In genomic region chr6:54538773-54539173, GRCm38 (mm10) we compare ENCODE assay signal across 10 mouse cellular contexts. TPM values are rescaled to one million over a fixed set of nuclear protein-coding genes. Genes with fewer than 3 reads are reported as not detected.
A peak's percentile ranks its signal among the peaks of the same experiment; 100 is the strongest.
DNase-seq lines count a peak whose midpoint lies in the region; ATAC-seq and TF ChIP-seq lines count a peak whose summit lies in the region.
"Had no signal": no experiment of that assay in that cellular context is flagged by ENCODE, and none has a peak within 500 bp of the region (broad histone marks: within the 10 kb centered on the region; RNA-seq: fewer than 3 reads in every experiment).

No protein-coding gene starts in this region.

- no peak for DNase-seq in kidney, postnatal 14 days
- peak; percentile 80 for DNase-seq in cerebellum, adult 9-11 months
- DNase-seq in forebrain, embryonic 14.5 days (ENCODE audit: low spot score), result peak; percentile 47
- DNase-seq in midbrain, postnatal 0 days (ENCODE audit: low spot score), result no peak
- no peak for DNase-seq in gastrocnemius, postnatal 25 days
- no peak for DNase-seq in layer of hippocampus, adult 8-10 months (ENCODE audit: low spot score in 2 of 2)

- ATAC-seq in kidney, embryonic 15.5 days (replicated peaks; ENCODE audit: low FRiP score), result 0 out of 2 replicates have a peak, but pooled peaks have one; percentile 40
- peak; percentile 67 for ATAC-seq in forebrain, embryonic 14.5 days
- peak; percentile 52; the same call in 1 of the 2 replicates for ATAC-seq in midbrain, postnatal 0 days (ENCODE audit: low FRiP score)
- ATAC-seq in intestine, embryonic 16.5 days, result no peak

- no peak overlapping the region for H3K4me3 ChIP-seq in kidney, embryonic 15.5 days (replicated peaks)
- no peak overlapping the region for H3K4me3 ChIP-seq in forebrain, embryonic 14.5 days (ENCODE audit: low read depth, low read length)
- H3K4me3 ChIP-seq in midbrain, postnatal 0 days (ENCODE audit: low read depth, low read length), result no peak overlapping the region
- H3K4me3 ChIP-seq in intestine, embryonic 16.5 days (ENCODE audit: low read length), result no peak overlapping the region
- H3K4me3 ChIP-seq: liver, embryonic 15.5 days; megakaryocyte, embryonic 14.5 days had no signal

- whole genome bisulfite sequencing in kidney, embryonic 15.5 days, result 23% methylated on average over 3 of the region's 3 CpGs
- WGBS in forebrain, embryonic 14.5 days, result 3% methylated on average over 3 of the region's 3 CpGs
- 13% methylated on average over 3 of the region's 3 CpGs for WGBS in midbrain, postnatal 0 days
- WGBS in intestine, embryonic 16.5 days, result 53% methylated on average over 3 of the region's 3 CpGs

- H3K4me1 ChIP-seq in kidney, embryonic 15.5 days, result peaks cover 11% of the 10 kb centered on the region; the same call in 1 of the 2 replicates
- H3K4me1 ChIP-seq in forebrain, embryonic 14.5 days (ENCODE audit: control insufficient read depth, insufficient read depth, low read length), result peaks cover 25% of the 10 kb centered on the region
- H3K4me1 ChIP-seq in midbrain, postnatal 0 days (ENCODE audit: insufficient read depth, low read length), result peaks cover 6% of the 10 kb centered on the region; the same call in 1 of the 2 replicates
- H3K4me1 ChIP-seq in intestine, embryonic 16.5 days (ENCODE audit: control insufficient read depth, insufficient read depth, low read length), result no peaks in the 10 kb centered on the region
- H3K4me1 ChIP-seq: liver, embryonic 15.5 days had no signal

- no peak overlapping the region for H3K27ac ChIP-seq in kidney, embryonic 15.5 days
- H3K27ac ChIP-seq in forebrain, embryonic 14.5 days (ENCODE audit: low read depth, low read length), result peak overlapping the region; percentile 75
- no peak overlapping the region for H3K27ac ChIP-seq in midbrain, postnatal 0 days (ENCODE audit: low read depth, low read length)
- no peak overlapping the region for H3K27ac ChIP-seq in intestine, embryonic 16.5 days (ENCODE audit: low read length)
- H3K27ac ChIP-seq: liver, embryonic 15.5 days had no signal

- TF ChIP-seq CTCF in midbrain, postnatal 0 days (IDR thresholded peaks at IDR 0.05), result no peak

- no peaks in the 10 kb centered on the region for H3K9me3 ChIP-seq in kidney, embryonic 15.5 days (replicated peaks)
- no peaks in the 10 kb centered on the region for H3K9me3 ChIP-seq in forebrain, embryonic 14.5 days (replicated peaks; ENCODE audit: control insufficient read depth, low read length)
- H3K9me3 ChIP-seq in midbrain, postnatal 0 days (ENCODE audit: low read length), result no peaks in the 10 kb centered on the region
- H3K9me3 ChIP-seq in intestine, embryonic 16.5 days (ENCODE audit: control insufficient read depth, low read length), result no peaks in the 10 kb centered on the region
- H3K9me3 ChIP-seq: liver, embryonic 15.5 days had no signal

- H3K27me3 ChIP-seq in kidney, embryonic 15.5 days, result no peaks in the 10 kb centered on the region
- no peaks in the 10 kb centered on the region for H3K27me3 ChIP-seq in forebrain, embryonic 14.5 days (replicated peaks; ENCODE audit: control insufficient read depth, insufficient read depth, low read length)
- H3K27me3 ChIP-seq in midbrain, postnatal 0 days (ENCODE audit: insufficient read depth, low read length), result no peaks in the 10 kb centered on the region
- no peaks in the 10 kb centered on the region for H3K27me3 ChIP-seq in intestine, embryonic 16.5 days (replicated peaks; ENCODE audit: control insufficient read depth, insufficient read depth, low read length)
- H3K27me3 ChIP-seq: liver, embryonic 15.5 days had no signal

- H3K36me3 ChIP-seq in kidney, embryonic 15.5 days, result no peaks in the 10 kb centered on the region
- peaks cover 11% of the 10 kb centered on the region for H3K36me3 ChIP-seq in forebrain, embryonic 14.5 days (ENCODE audit: control insufficient read depth, insufficient read depth, low read length)
- H3K36me3 ChIP-seq in midbrain, postnatal 0 days (ENCODE audit: insufficient read depth, low read length), result 0 out of 2 replicates have a peak, but pooled peaks cover 6% of the 10 kb centered on the region
- no peaks in the 10 kb centered on the region for H3K36me3 ChIP-seq in intestine, embryonic 16.5 days (ENCODE audit: control insufficient read depth, insufficient read depth, low read length)
- H3K36me3 ChIP-seq: liver, embryonic 15.5 days had no signal

- H3K4me2 ChIP-seq in kidney, embryonic 15.5 days, result no peak overlapping the region
- H3K4me2 ChIP-seq in forebrain, embryonic 14.5 days (ENCODE audit: low read length), result no peak overlapping the region
- no peak overlapping the region for H3K4me2 ChIP-seq in midbrain, postnatal 0 days (ENCODE audit: low read depth, low read length, poor library complexity, severe bottlenecking)
- H3K4me2 ChIP-seq in intestine, embryonic 16.5 days (ENCODE audit: low read depth, low read length), result no peak overlapping the region
- H3K4me2 ChIP-seq: liver, embryonic 15.5 days had no signal

- no peak overlapping the region for H3K9ac ChIP-seq in kidney, embryonic 15.5 days
- H3K9ac ChIP-seq in forebrain, embryonic 14.5 days (ENCODE audit: low read length), result 0 out of 2 replicates have a peak overlapping the region, but pooled peaks have one; percentile 25
- no peak overlapping the region for H3K9ac ChIP-seq in midbrain, postnatal 0 days (replicated peaks; ENCODE audit: low read length, poor library complexity, severe bottlenecking)
- H3K9ac ChIP-seq in intestine, embryonic 16.5 days (ENCODE audit: low read depth, low read length), result no peak overlapping the region
- H3K9ac ChIP-seq: liver, embryonic 15.5 days had no signal

RNA-seq across cellular contexts. Expression of gene Scrn1, which starts 27.5 kb away (rescaled TPM):
- polyA plus RNA-seq in kidney, embryonic 15.5 days (2015; fragmentation: Nextera tagmentation; extraction: Ambion mirVana), result 6.2 and 8.6 TPM in 2 replicates
- polyA plus RNA-seq in forebrain, embryonic 14.5 days (2014; fragmentation: Nextera tagmentation; extraction: Ambion mirVana), result 125 and 134 TPM in 2 replicates
- 127 and 136 TPM in 2 replicates for total RNA-seq in midbrain, postnatal 0 days (2014; rRNA removed)
- 96.8 and 113 TPM in 2 replicates for polyA plus RNA-seq in midbrain, postnatal 0 days (2015; fragmentation: Nextera tagmentation; extraction: Ambion mirVana)
- 1 to 10 TPM; 3.3 to 4.2 TPM for total RNA-seq in gastrocnemius, postnatal 25 days (2021)
- 100 to 1,000 TPM; 101 to 107 (median 103) TPM for total RNA-seq in layer of hippocampus, adult 8-10 months (2022)
- 4.7 and 6.6 TPM in 2 replicates for polyA plus RNA-seq in intestine, embryonic 16.5 days (2015; fragmentation: Nextera tagmentation; extraction: Ambion mirVana)

RNA-seq across cellular contexts. Expression of gene Plekha8, which starts 56.1 kb away (rescaled TPM):
- 8.9 and 9.8 TPM in 2 replicates for polyA plus RNA-seq in kidney, embryonic 15.5 days (2015; fragmentation: Nextera tagmentation; extraction: Ambion mirVana)
- polyA plus RNA-seq in forebrain, embryonic 14.5 days (2014; fragmentation: Nextera tagmentation; extraction: Ambion mirVana), result 11.8 and 13.0 TPM in 2 replicates
- 14.9 and 17.0 TPM in 2 replicates for total RNA-seq in midbrain, postnatal 0 days (2014; rRNA removed)
- polyA plus RNA-seq in midbrain, postnatal 0 days (2015; fragmentation: Nextera tagmentation; extraction: Ambion mirVana), result 4.8 and 5.2 TPM in 2 replicates
- 1 to 10 TPM; 3.8 to 4.0 TPM for total RNA-seq in gastrocnemius, postnatal 25 days (2021)
- total RNA-seq in layer of hippocampus, adult 8-10 months (2022), result 10 to 100 TPM; 11.1 to 14.3 (median 12.6) TPM
- polyA plus RNA-seq in intestine, embryonic 16.5 days (2015; fragmentation: Nextera tagmentation; extraction: Ambion mirVana), result 5.4 and 6.1 TPM in 2 replicates

RNA-seq across cellular contexts. Expression of gene Fkbp14, which starts 58.3 kb away (rescaled TPM):
- 28.5 and 29.1 TPM in 2 replicates for polyA plus RNA-seq in kidney, embryonic 15.5 days (2015; fragmentation: Nextera tagmentation; extraction: Ambion mirVana)
- polyA plus RNA-seq in forebrain, embryonic 14.5 days (2014; fragmentation: Nextera tagmentation; extraction: Ambion mirVana), result 9.0 and 10.7 TPM in 2 replicates
- 5.6 and 8.2 TPM in 2 replicates for total RNA-seq in midbrain, postnatal 0 days (2014; rRNA removed)
- polyA plus RNA-seq in midbrain, postnatal 0 days (2015; fragmentation: Nextera tagmentation; extraction: Ambion mirVana), result 5.4 and 6.4 TPM in 2 replicates
- total RNA-seq in gastrocnemius, postnatal 25 days (2021), result 1 to 10 TPM; 7.6 to 8.4 TPM
- 10 to 100 TPM; 12.3 to 18.3 (median 13.7) TPM for total RNA-seq in layer of hippocampus, adult 8-10 months (2022)
- polyA plus RNA-seq in intestine, embryonic 16.5 days (2015; fragmentation: Nextera tagmentation; extraction: Ambion mirVana), result 19.4 and 19.7 TPM in 2 replicates

Comparison
In these comparisons a context has a peak if more than half of its experiments do, and no peak if none do; other contexts are left out.
1. DNase-seq: peak in cerebellum, adult 9-11 months (single experiment) and forebrain, embryonic 14.5 days (single experiment); none in kidney, postnatal 14 days (single experiment), midbrain, postnatal 0 days (single experiment), gastrocnemius, postnatal 25 days (single experiment) and layer of hippocampus, adult 8-10 months (0 of 2).
2. RNA of gene Scrn1, which starts 27.5 kb away (polyA plus RNA-seq): 125 to 134 TPM in forebrain, embryonic 14.5 days and 96.8 to 113 TPM in midbrain, postnatal 0 days; 6.2 to 8.6 TPM in kidney, embryonic 15.5 days and 4.7 to 6.6 TPM in intestine, embryonic 16.5 days; every median in the first group is over 10 times any median in the second.